Mouse (Mus musculus) testis, adult 2 months (tissue): ENCODE data around the gene Nav2.

Experiments used
- CTCF ChIP-seq: fragments of 200-500 bp; IDR thresholded peaks from 2 replicates; pipeline ENCODE4 v1.5.1; 2012; ENCODE audit warnings: low read depth, mild to moderate bottlenecking, inconsistent platforms, low read length, moderate library complexity; ENCODE audit not compliant: control insufficient read depth, insufficient read depth, insufficient replicate concordance
- POLR2A ChIP-seq: fragments of 200-500 bp; IDR thresholded peaks from 2 replicates; pipeline ENCODE4 v1.6.1; 2012; ENCODE audit warnings: low read depth, mild to moderate bottlenecking, inconsistent platforms, low read length, moderate library complexity; ENCODE audit not compliant: control insufficient read depth

DNA sequence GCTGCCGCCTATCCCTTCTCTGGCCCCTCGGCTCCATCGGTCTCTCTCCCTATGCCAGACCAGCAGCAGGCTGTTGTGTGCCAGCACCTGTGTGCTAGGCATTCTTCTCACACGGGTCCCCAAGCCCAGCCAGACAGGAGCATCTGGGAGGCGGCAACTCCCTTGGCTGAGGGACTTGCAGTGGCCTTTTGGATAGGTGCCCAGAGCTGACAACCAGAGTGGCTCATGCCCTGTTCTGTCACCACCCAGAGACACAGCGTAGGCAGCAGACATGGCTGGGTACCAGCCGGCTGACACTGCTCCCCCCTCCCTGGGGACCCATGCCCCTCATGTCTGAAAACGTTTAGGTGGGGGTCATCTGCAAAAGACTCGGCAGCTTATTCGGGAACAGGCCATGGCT lies 146.8 kb downstream of the Nav2 start:
- no peak for TF ChIP-seq CTCF
- no peak for TF ChIP-seq POLR2A
